ENCODE assay signal across 8 mouse cellular contexts in genomic region chr2:181483562-181484318, GRCm38 (mm10). TPM values are rescaled to one million over a fixed set of nuclear protein-coding genes. Genes with fewer than 3 reads are reported as not detected.
DNase-seq lines count a peak whose midpoint lies in the region; ATAC-seq lines count a peak whose summit lies in the region.

No protein-coding gene starts in this region.

- no peaks in the 10 kb centered on the region for H3K4me1 ChIP-seq in hindbrain, embryonic 16.5 days (ENCODE audit: control insufficient read depth, insufficient read depth, low read depth, low read length)
- no peaks in the 10 kb centered on the region for H3K4me1 ChIP-seq in hindbrain, embryonic 14.5 days (replicated peaks; ENCODE audit: control insufficient read depth, insufficient read depth, low read length)

- H3K4me3 ChIP-seq in hindbrain, embryonic 16.5 days (ENCODE audit: low read length), result no peak overlapping the region
- no peak overlapping the region for H3K4me3 ChIP-seq in hindbrain, embryonic 14.5 days (replicated peaks; ENCODE audit: low read length)

- no peaks in the 10 kb centered on the region for H3K27me3 ChIP-seq in hindbrain, embryonic 16.5 days (replicated peaks; ENCODE audit: control insufficient read depth, insufficient read depth, low read length)
- no peaks in the 10 kb centered on the region for H3K27me3 ChIP-seq in hindbrain, embryonic 14.5 days (ENCODE audit: control insufficient read depth, insufficient read depth, low read length)

- no peak overlapping the region for H3K27ac ChIP-seq in hindbrain, embryonic 16.5 days (ENCODE audit: low read depth, low read length)
- H3K27ac ChIP-seq in hindbrain, embryonic 14.5 days, result no peak overlapping the region

- WGBS in hindbrain, embryonic 16.5 days, result 30% methylated on average over 7 of the region's 7 CpGs
- 27% methylated on average over 7 of the region's 7 CpGs for WGBS in hindbrain, embryonic 14.5 days

- no peak overlapping the region for H3K4me2 ChIP-seq in hindbrain, embryonic 16.5 days (ENCODE audit: low read length)
- H3K4me2 ChIP-seq in hindbrain, embryonic 14.5 days (replicated peaks), result no peak overlapping the region

- H3K9me3 ChIP-seq in hindbrain, embryonic 16.5 days (ENCODE audit: control insufficient read depth, low read length), result no peaks in the 10 kb centered on the region
- H3K9me3 ChIP-seq in hindbrain, embryonic 14.5 days (ENCODE audit: control insufficient read depth, low read length), result no peaks in the 10 kb centered on the region

- no peak for DNase-seq in hindbrain, embryonic 14.5 days (ENCODE audit: low spot score)
- DNase-seq in adrenal gland, postnatal 10 days, result peak; percentile 61
- DNase-seq in kidney, adult 8-10 months, result peak; percentile 55 to 56
- DNase-seq in lung, postnatal 10 days, result peak; percentile 63
- DNase-seq in urinary bladder, postnatal 25 days (ENCODE audit: low spot score), result no peak
- no peak for DNase-seq in urinary bladder, postnatal 4 days (ENCODE audit: low spot score in 2 of 2)

- H3K9ac ChIP-seq in hindbrain, embryonic 16.5 days (ENCODE audit: low read depth, low read length), result peak overlapping the region; percentile 22; the same call in 1 of the 2 replicates
- no peak overlapping the region for H3K9ac ChIP-seq in hindbrain, embryonic 14.5 days

- no peak for ATAC-seq in hindbrain, embryonic 16.5 days
- no peak for ATAC-seq in hindbrain, embryonic 14.5 days (ENCODE audit: low FRiP score)
- peak; percentile 90 for ATAC-seq in granulocyte monocyte progenitor cell, adult 5-6 weeks (replicated peaks; ENCODE audit: poor library complexity, severe bottlenecking)

- no peaks in the 10 kb centered on the region for H3K36me3 ChIP-seq in hindbrain, embryonic 16.5 days (ENCODE audit: control insufficient read depth, insufficient read depth, low read length)
- no peaks in the 10 kb centered on the region for H3K36me3 ChIP-seq in hindbrain, embryonic 14.5 days (replicated peaks; ENCODE audit: control insufficient read depth, insufficient read depth)

RNA-seq across cellular contexts. Expression of gene Abhd16b, which starts 9.3 kb away (rescaled TPM):
- 0.09 TPM in 1 of 2 replicates, not detected in the other for polyA plus RNA-seq in hindbrain, embryonic 16.5 days (2015; fragmentation: Nextera tagmentation; extraction: Ambion mirVana)
- polyA plus RNA-seq in hindbrain, embryonic 14.5 days (2014; fragmentation: Nextera tagmentation; extraction: Ambion mirVana), result not detected in 2 replicates
- total RNA-seq in adrenal gland, postnatal 10 days (2021), result not detected
- total RNA-seq in granulocyte monocyte progenitor cell, adult 5-6 weeks (2014; fragmentation: Nextera tagmentation), result not detected in 2 replicates
- total RNA-seq in granulocyte monocyte progenitor cell, adult 5-6 weeks (2017), result not detected in 2 replicates

RNA-seq across cellular contexts. Expression of gene Tpd52l2, which starts 13.2 kb away (rescaled TPM):
- polyA plus RNA-seq in hindbrain, embryonic 16.5 days (2015; fragmentation: Nextera tagmentation; extraction: Ambion mirVana), result 121 and 126 TPM in 2 replicates
- polyA plus RNA-seq in hindbrain, embryonic 14.5 days (2014; fragmentation: Nextera tagmentation; extraction: Ambion mirVana), result 105 and 109 TPM in 2 replicates
- total RNA-seq in adrenal gland, postnatal 10 days (2021), result 100 to 1,000 TPM in 1 of 2 experiments, 10 to 100 TPM in 1; 95.5 to 108 TPM
- total RNA-seq in granulocyte monocyte progenitor cell, adult 5-6 weeks (2014; fragmentation: Nextera tagmentation), result 43.1 and 60.9 TPM in 2 replicates
- 115 and 129 TPM in 2 replicates for total RNA-seq in granulocyte monocyte progenitor cell, adult 5-6 weeks (2017)

RNA-seq across cellular contexts. Expression of gene Zbtb46, which starts 24.5 kb away (rescaled TPM):
- 19.1 and 22.7 TPM in 2 replicates for polyA plus RNA-seq in hindbrain, embryonic 16.5 days (2015; fragmentation: Nextera tagmentation; extraction: Ambion mirVana)
- 19.2 and 20.2 TPM in 2 replicates for polyA plus RNA-seq in hindbrain, embryonic 14.5 days (2014; fragmentation: Nextera tagmentation; extraction: Ambion mirVana)
- 10 to 100 TPM; 17.2 to 23.6 TPM for total RNA-seq in adrenal gland, postnatal 10 days (2021)
- 1.1 TPM in 1 of 2 replicates, not detected in the other for total RNA-seq in granulocyte monocyte progenitor cell, adult 5-6 weeks (2014; fragmentation: Nextera tagmentation)
- total RNA-seq in granulocyte monocyte progenitor cell, adult 5-6 weeks (2017), result 0.13 and 0.15 TPM in 2 replicates

RNA-seq across cellular contexts. Expression of gene Dnajc5, which starts 36.5 kb away (rescaled TPM):
- 284 and 286 TPM in 2 replicates for polyA plus RNA-seq in hindbrain, embryonic 16.5 days (2015; fragmentation: Nextera tagmentation; extraction: Ambion mirVana)
- polyA plus RNA-seq in hindbrain, embryonic 14.5 days (2014; fragmentation: Nextera tagmentation; extraction: Ambion mirVana), result 234 and 264 TPM in 2 replicates
- 10 to 100 TPM; 89.0 to 91.5 TPM for total RNA-seq in adrenal gland, postnatal 10 days (2021)
- total RNA-seq in granulocyte monocyte progenitor cell, adult 5-6 weeks (2014; fragmentation: Nextera tagmentation), result 43.8 and 47.1 TPM in 2 replicates
- 46.4 and 54.5 TPM in 2 replicates for total RNA-seq in granulocyte monocyte progenitor cell, adult 5-6 weeks (2017)

Comparison
In these comparisons a context has a peak if more than half of its experiments do, and no peak if none do; other contexts are left out.
1. DNase-seq: peak in adrenal gland, postnatal 10 days (single experiment), kidney, adult 8-10 months (2 of 2) and lung, postnatal 10 days (single experiment); none in hindbrain, embryonic 14.5 days (single experiment), urinary bladder, postnatal 25 days (single experiment) and urinary bladder, postnatal 4 days (0 of 2).
2. RNA of gene Zbtb46, which starts 24.5 kb away (total RNA-seq): 17.2 to 23.6 TPM in adrenal gland, postnatal 10 days; 0.13 to 1.1 TPM in granulocyte monocyte progenitor cell, adult 5-6 weeks; every median in the first group is over 4 times any median in the second.